In the genomic region with DNA sequence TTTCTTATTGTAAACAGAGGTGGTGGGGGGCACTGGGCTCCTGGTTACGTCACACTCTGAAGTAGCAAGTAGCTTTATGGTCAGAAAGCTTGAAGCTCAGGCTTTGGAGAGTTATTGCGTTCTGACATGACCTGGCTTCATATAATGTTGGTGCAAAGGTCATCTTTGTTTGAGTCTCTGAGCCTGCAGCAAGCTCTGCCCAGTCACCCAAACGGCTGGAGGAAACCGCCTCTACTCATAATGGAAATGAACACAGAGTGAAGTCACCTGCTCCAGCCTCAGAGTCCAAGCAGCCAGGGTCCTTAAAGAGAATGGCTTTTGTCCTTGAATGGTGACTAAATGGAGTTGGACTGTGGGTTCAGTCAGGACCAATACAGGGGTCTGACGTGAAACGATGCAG, we compare ENCODE assay signal across 13 mouse cellular contexts.
"Had no signal": no experiment of that assay in that cellular context is flagged by ENCODE, and none has a peak within 500 bp of the region (broad histone marks: within the 10 kb centered on the region; RNA-seq: fewer than 3 reads in every experiment).

No protein-coding gene starts in this region.

- H3K4me1 ChIP-seq: lung, embryonic 15.5 days had no signal

- H3K9me3 ChIP-seq: limb, embryonic 10.5 days; liver, embryonic 12.5 days; lung, embryonic 15.5 days; megakaryocyte, embryonic 14.5 days; midbrain, embryonic 15.5 days; neural tube, embryonic 12.5 days had no signal

- ATAC-seq: liver, embryonic 12.5 days; midbrain, embryonic 15.5 days had no signal

- H3K9ac ChIP-seq: liver, embryonic 12.5 days; lung, embryonic 15.5 days; midbrain, embryonic 15.5 days; neural tube, embryonic 12.5 days had no signal

- H3K27ac ChIP-seq: left cerebral cortex, adult 2 months; limb, embryonic 10.5 days; liver, embryonic 12.5 days; lung, embryonic 15.5 days; macrophage; midbrain, embryonic 15.5 days; neural tube, embryonic 12.5 days had no signal

- DNase-seq: kidney, adult 8-10 months; kidney, postnatal 10 days; lung, postnatal 14 days; thymus, postnatal 36 days had no signal

- H3K27me3 ChIP-seq: liver, embryonic 12.5 days; lung, embryonic 15.5 days; megakaryocyte, embryonic 14.5 days; midbrain, embryonic 15.5 days; neural tube, embryonic 12.5 days had no signal

- H3K4me2 ChIP-seq: liver, embryonic 12.5 days; lung, embryonic 15.5 days; midbrain, embryonic 11.5 days; midbrain, embryonic 15.5 days; neural tube, embryonic 12.5 days had no signal

- H3K36me3 ChIP-seq: limb, embryonic 10.5 days; liver, embryonic 12.5 days; lung, embryonic 15.5 days; midbrain, embryonic 15.5 days; neural tube, embryonic 12.5 days had no signal

- H3K4me3 ChIP-seq: left cerebral cortex, adult 2 months; limb, embryonic 10.5 days; liver, embryonic 12.5 days; lung, embryonic 15.5 days; megakaryocyte, embryonic 14.5 days; midbrain, embryonic 15.5 days; neural tube, embryonic 12.5 days had no signal
